Mouse (Mus musculus): ENCODE results near the gene Dars2. TPM values are rescaled to one million over a fixed set of nuclear protein-coding genes. Genes with fewer than 3 reads are reported as not detected.

The Dars2 gene
- 32.5 and 35.2 TPM in 2 replicates for polyA plus RNA-seq (2016; fragmentation: Nextera tagmentation; extraction: Ambion mirVana)

DNA sequence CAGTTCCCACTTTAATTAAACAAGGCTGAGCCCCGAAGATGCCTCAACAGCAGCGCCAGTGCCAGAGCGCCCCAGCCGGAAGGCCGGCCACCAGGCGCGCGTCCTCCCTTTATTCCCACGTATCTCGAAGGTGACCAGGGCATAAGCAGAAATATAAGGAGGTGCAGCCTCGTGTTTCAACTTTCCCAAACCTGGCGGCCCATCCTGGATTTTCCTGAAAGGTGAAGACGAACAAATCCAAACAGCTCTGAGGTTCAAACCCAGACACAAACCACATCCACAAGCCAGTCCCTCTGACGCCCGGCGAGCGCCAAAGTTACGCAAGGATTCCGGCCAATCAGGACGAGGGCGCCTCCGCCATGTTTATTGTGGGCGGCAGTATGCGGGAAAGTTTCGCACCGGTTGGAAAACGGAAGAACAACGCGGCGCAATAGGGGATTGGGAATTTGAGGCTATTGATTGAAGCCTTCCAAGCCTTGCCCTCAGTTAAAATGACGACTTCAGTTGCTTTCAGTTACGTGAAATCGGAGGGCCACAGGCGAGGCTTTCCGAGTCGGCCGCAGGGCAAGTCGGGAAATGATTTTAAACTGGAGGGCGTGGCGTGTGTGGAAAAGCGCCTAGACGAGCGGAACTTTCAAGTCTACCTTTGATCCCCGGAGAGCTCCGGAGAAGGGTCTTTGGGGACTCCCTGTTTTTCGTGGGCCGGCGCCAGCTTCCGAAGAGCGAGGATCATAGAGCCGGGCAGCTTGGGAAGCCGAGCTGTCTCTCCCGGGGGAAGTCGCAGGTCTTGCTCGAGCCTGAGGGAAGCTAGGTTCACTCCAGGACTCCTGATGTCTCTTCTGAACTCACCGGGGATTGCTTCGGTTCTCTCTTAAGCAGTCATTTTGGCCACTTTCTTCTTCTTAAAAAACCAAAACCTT lies at the start of gene Dars2, which contains the start of gene Cenpl:
Gene Dars2, minus strand, starts transcription at position 307 of the 920 bp plus-strand sequence.
Gene Cenpl, plus strand, starts transcription at position 362 of the 920 bp plus-strand sequence.
- Histone ChIP-seq H3K9me3 (no peaks in the 10 kb centered on the region), H3K36me3 (0 out of 2 replicates have a peak, but pooled peaks cover 4% of the 10 kb centered on the region), H3K4me3 (peak within 1 kb of the TSS; percentile 76), H3K9ac (peak within 1 kb of the TSS; percentile 76), H3K4me2 (replicated peaks) (peak within 1 kb of the TSS; percentile 71), H3K27me3 (no peaks in the 10 kb centered on the region), H3K4me1 (peaks cover 30% of the 10 kb centered on the region), H3K27ac (peak within 1 kb of the TSS; percentile 75)
- peak; percentile 96 for ATAC-seq (ENCODE audit: insufficient number of reproducible peaks, insufficient read depth, low FRiP score, low TSS enrichment)
- under 1% methylated on average over 57 of the region's 57 CpGs for WGBS

DNA sequence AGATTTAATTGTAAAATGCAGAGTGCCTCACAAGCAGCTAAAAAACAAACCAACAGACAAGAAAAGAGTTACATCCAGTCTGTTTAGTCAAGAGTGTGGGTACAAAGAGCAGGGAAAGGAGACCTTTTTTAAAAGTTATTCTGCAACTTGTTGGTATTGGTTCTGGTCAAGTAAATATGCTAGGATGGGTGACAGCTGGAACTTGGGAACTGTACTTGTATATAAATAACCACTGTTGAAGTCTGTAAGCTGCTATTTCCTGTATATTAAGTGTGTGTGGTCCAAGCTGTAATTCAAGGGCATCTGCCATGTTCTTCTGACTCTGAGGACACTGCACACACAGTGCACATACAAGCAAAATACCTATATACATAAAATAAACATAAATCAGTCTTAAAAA lies 44.1 kb upstream of the Dars2 start:
- no peak for ATAC-seq (ENCODE audit: insufficient number of reproducible peaks, insufficient read depth, low FRiP score, low TSS enrichment)
- H3K4me2 ChIP-seq (replicated peaks), result no peak overlapping the region
- H3K4me3 ChIP-seq, result no peak overlapping the region
- no peaks in the 10 kb centered on the region for H3K4me1 ChIP-seq
- no peak overlapping the region for H3K27ac ChIP-seq
- H3K9ac ChIP-seq, result no peak overlapping the region
- no peaks in the 10 kb centered on the region for H3K9me3 ChIP-seq
- H3K36me3 ChIP-seq, result peaks cover 1% of the 10 kb centered on the region
- no peaks in the 10 kb centered on the region for H3K27me3 ChIP-seq

DNA sequence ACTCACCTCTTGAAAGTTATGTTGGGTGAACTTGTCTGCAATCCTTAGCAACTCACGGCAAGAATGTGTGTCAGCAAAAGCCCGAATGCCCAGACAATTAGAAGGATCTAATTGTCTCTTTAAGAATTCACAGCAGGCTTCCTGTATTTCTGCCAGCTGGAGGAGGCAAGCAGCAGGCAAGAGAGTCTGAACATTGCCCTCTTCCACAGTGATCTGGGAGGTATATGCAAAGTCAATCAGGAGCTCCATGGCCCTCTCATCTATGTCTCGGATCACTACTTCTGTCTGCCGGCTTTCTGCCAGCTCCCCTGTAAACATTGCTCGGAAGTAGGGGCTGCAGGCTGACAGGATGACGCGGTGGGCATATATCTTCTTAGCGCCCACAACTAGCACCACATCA lies 38.8 kb upstream of the Dars2 start:
- Histone ChIP-seq H3K4me2 (replicated peaks) (no peak overlapping the region), H3K9me3 (no peaks in the 10 kb centered on the region), H3K4me3 (no peak overlapping the region), H3K36me3 (peaks cover 12% of the 10 kb centered on the region), H3K4me1 (no peaks in the 10 kb centered on the region), H3K9ac (no peak overlapping the region), H3K27me3 (no peaks in the 10 kb centered on the region), H3K27ac (no peak overlapping the region)
- WGBS, result 90% methylated on average over 8 of the region's 8 CpGs
- ATAC-seq (ENCODE audit: insufficient number of reproducible peaks, insufficient read depth, low FRiP score, low TSS enrichment), result no peak

DNA sequence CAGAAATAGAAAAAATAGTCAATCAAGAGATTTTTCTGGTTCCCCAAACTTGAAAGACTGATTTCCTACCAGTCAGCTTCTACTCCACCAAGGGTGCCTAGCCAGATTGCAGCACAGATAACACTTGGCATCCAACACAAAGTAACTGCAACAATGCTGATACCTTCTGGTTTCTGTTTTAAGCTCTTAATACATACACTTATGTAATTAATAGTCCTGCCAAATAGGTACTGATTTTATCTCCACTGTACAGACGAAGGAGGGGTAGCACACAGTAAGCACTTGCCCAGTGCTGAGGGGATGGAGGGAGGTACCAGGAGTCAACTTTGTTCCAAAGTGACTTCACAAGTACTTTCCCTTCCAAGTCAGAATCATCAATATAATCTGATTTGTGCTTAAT lies 33.4 kb upstream of the Dars2 start:
- ATAC-seq (ENCODE audit: insufficient number of reproducible peaks, insufficient read depth, low FRiP score, low TSS enrichment), result no peak
- H3K4me3 ChIP-seq, result no peak overlapping the region
- no peak overlapping the region for H3K4me2 ChIP-seq (replicated peaks)
- no peaks in the 10 kb centered on the region for H3K9me3 ChIP-seq
- WGBS, result 82% methylated on average over 1 of the region's 1 CpGs
- peaks cover 15% of the 10 kb centered on the region for H3K36me3 ChIP-seq
- H3K9ac ChIP-seq, result no peak overlapping the region
- H3K4me1 ChIP-seq, result no peaks in the 10 kb centered on the region
- no peak overlapping the region for H3K27ac ChIP-seq
- H3K27me3 ChIP-seq, result no peaks in the 10 kb centered on the region

DNA sequence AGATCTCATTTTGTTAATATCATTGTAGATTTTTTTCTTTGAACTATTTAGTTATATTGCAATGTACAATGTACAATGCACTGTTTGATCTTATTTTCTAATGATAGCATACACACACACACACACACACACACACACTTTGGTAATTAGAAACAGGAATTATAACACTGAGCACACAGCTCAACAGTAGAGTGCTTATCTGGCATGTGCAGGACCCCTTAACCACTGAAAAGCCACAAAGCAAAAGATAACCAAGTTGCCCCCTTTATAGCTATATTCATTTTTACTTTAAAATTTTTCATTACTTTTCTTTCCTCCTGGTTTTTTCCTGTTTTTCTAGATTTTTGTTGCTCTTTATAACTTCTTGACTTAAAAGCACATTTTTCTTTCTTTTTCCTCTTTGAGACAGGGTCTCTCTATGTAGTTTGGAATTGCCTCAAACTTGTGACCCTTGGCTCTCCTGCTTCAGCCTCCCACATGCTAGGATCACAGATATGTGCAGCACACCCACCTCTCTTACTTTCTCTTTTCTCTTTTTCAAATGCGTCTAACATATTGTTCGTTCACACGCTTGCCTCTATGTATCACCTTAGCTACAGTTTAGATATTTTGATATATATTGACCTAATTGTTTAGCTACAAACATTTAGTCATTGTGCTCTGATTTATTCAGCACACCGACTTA lies 29.4 kb upstream of the Dars2 start:
- Histone ChIP-seq H3K4me1 (no peaks in the 10 kb centered on the region), H3K36me3 (peaks cover 21% of the 10 kb centered on the region), H3K9me3 (no peaks in the 10 kb centered on the region), H3K27ac (no peak overlapping the region), H3K4me3 (no peak overlapping the region), H3K9ac (no peak overlapping the region), H3K4me2 (replicated peaks) (no peak overlapping the region), H3K27me3 (no peaks in the 10 kb centered on the region)
- WGBS, result 92% methylated on average over 4 of the region's 4 CpGs
- ATAC-seq (ENCODE audit: insufficient number of reproducible peaks, insufficient read depth, low FRiP score, low TSS enrichment), result no peak

DNA sequence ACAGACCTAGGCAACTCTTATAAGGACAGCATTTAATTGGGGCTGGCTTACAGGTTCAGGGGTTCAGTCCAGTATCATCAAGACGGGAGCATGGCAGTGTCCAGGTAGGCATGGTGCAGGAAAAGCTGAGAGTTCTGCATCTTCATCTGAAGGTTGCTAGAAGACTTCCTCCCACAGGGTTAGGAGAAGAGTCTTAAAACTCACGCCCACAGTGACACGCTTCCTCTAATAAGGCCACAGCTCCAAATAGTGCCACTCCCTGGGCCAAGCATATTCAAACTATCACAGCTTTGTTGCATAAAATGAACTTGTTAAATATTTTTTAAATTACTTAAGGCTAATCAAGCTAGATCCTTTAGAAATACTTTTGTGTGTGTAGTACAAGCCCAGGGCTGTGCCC lies 6.8 kb upstream of the Dars2 start:
- Histone ChIP-seq H3K4me2 (replicated peaks) (no peak overlapping the region), H3K9ac (no peak overlapping the region), H3K9me3 (no peaks in the 10 kb centered on the region), H3K27ac (no peak overlapping the region), H3K27me3 (no peaks in the 10 kb centered on the region), H3K4me1 (peaks cover 18% of the 10 kb centered on the region), H3K4me3 (no peak overlapping the region), H3K36me3 (peaks cover 27% of the 10 kb centered on the region)
- ATAC-seq (ENCODE audit: insufficient number of reproducible peaks, insufficient read depth, low FRiP score, low TSS enrichment), result no peak
- WGBS, result 95% methylated on average over 3 of the region's 3 CpGs

DNA sequence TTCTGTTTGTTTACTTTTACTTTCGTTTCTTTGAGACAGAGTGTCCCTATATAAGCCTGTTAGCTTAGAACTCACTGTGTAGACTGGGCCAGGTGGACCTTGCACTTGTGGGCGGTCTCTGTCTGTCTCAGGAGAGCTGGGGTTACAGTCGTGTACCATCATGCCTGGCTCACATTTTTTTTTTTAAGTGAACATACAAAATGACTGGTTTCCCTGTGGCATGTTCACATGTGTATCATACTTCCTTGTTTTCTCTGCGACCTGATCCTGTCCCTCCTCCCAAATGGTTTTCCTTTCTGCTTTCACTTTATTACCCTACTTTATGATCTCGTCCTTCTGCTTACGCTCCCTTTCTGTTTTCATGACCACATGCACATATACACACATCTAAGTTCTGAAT lies 5.8 kb upstream of the Dars2 start:
- Histone ChIP-seq H3K27ac (no peak overlapping the region), H3K36me3 (peaks cover 23% of the 10 kb centered on the region), H3K9me3 (no peaks in the 10 kb centered on the region), H3K4me2 (replicated peaks) (no peak overlapping the region), H3K4me1 (peaks cover 27% of the 10 kb centered on the region), H3K27me3 (no peaks in the 10 kb centered on the region), H3K4me3 (no peak overlapping the region), H3K9ac (no peak overlapping the region)
- 77% methylated on average over 6 of the region's 6 CpGs for WGBS
- no peak for ATAC-seq (ENCODE audit: insufficient number of reproducible peaks, insufficient read depth, low FRiP score, low TSS enrichment)

DNA sequence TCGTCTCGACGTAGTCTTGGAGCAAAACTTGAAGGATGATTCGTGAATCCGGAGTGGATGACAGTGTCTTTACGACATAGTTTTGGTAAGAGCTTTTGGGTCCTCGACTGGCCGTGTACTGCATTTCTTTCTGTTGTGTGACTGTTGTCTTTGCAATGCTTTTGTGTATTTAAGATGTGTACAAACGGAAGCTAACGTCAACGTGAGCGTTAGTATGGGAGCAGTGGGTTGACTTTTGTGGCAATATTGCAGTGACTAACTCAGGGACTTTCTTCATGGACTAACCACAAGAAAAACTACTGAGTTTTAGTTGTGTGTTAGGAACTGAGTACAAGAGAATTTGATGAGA lies 788 bp upstream of the Dars2 start:
- under 1% methylated on average over 12 of the region's 12 CpGs for WGBS
- no peak for ATAC-seq (ENCODE audit: insufficient number of reproducible peaks, insufficient read depth, low FRiP score, low TSS enrichment)
- Histone ChIP-seq H3K4me1 (peaks cover 30% of the 10 kb centered on the region), H3K4me3 (peak overlapping the region; percentile 76), H3K36me3 (0 out of 2 replicates have a peak, but pooled peaks cover 4% of the 10 kb centered on the region), H3K9me3 (no peaks in the 10 kb centered on the region), H3K27me3 (no peaks in the 10 kb centered on the region), H3K4me2 (replicated peaks) (peak overlapping the region; percentile 71), H3K27ac (peak overlapping the region; percentile 75), H3K9ac (peak overlapping the region; percentile 76)

DNA sequence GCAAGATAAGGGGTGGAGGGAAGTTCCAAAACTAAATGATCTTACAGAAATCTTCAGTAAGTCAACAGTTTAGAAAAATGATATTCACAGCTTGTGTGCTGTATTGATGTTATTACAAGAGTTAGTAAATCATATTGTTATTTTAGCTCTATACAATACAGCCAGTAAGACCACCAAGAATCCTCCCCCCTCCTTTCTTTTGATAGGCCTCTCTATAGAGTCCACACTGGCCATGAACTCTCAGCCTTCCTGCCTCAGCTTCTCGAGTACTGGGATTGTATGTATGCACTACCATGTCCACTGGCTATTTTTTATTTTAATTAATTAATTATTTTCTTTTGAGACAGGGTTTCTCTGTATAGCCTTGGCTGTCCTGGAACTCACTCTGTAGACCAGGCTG lies 7.1 kb downstream of the Dars2 start:
- Histone ChIP-seq H3K27me3 (no peaks in the 10 kb centered on the region), H3K9ac (no peak overlapping the region), H3K9me3 (no peaks in the 10 kb centered on the region), H3K4me3 (no peak overlapping the region), H3K4me2 (replicated peaks) (no peak overlapping the region), H3K27ac (no peak overlapping the region), H3K36me3 (no peaks in the 10 kb centered on the region; the same call in 1 of the 2 replicates), H3K4me1 (no peaks in the 10 kb centered on the region)
- no peak for ATAC-seq (ENCODE audit: insufficient number of reproducible peaks, insufficient read depth, low FRiP score, low TSS enrichment)
- 87% methylated on average over 1 of the region's 1 CpGs for WGBS

DNA sequence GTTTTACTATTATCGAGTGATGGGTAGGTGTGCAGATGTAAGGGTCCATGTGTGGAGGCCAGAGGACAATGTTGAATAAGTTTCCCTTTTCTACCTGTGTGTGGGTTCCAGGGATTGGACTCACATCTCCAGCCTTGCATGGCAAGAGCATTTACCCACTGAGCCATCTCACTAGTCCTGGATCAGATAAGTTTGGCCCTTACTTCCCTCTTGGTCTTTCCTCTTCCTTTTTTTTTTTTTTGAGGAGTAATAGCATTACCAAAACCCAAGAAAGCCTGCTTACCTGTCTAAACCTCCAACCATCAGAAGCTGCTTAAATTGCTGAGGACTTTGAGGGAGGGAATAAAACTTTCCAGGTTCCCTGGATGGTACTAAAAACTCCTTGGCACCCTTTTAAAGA lies 13.3 kb downstream of the Dars2 start:
- H3K9me3 ChIP-seq, result no peaks in the 10 kb centered on the region
- no peak overlapping the region for H3K4me3 ChIP-seq
- no peak overlapping the region for H3K4me2 ChIP-seq (replicated peaks)
- no peaks in the 10 kb centered on the region for H3K27me3 ChIP-seq
- ATAC-seq (ENCODE audit: insufficient number of reproducible peaks, insufficient read depth, low FRiP score, low TSS enrichment), result no peak
- no peak overlapping the region for H3K27ac ChIP-seq
- H3K36me3 ChIP-seq, result peaks cover 17% of the 10 kb centered on the region
- 93% methylated on average over 1 of the region's 1 CpGs for WGBS
- H3K4me1 ChIP-seq, result no peaks in the 10 kb centered on the region
- H3K9ac ChIP-seq, result no peak overlapping the region

DNA sequence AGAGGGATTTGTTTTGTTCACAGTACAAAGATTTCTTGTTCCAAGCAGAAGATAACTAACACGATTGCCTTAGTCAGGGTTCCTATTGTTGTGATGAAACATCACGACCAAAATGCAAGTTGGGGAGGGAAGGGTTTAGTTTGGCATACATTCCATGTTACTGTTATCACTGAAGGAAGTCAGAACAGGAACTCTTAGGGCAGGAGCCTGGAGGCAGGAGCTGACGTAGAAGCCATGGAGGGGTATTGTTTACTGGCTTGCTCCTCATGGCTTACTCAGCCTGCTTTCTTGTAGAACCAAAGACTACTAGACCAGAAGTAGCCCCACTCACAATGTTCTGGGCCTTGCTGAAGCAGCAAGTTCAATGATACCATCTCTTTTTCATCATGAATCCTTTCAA lies 23.5 kb downstream of the Dars2 start:
- 84% methylated on average over 3 of the region's 3 CpGs for WGBS
- no peak overlapping the region for H3K4me3 ChIP-seq
- no peaks in the 10 kb centered on the region for H3K27me3 ChIP-seq
- H3K9ac ChIP-seq, result no peak overlapping the region
- no peak for ATAC-seq (ENCODE audit: insufficient number of reproducible peaks, insufficient read depth, low FRiP score, low TSS enrichment)
- H3K4me1 ChIP-seq, result no peaks in the 10 kb centered on the region
- no peak overlapping the region for H3K27ac ChIP-seq
- peaks cover 39% of the 10 kb centered on the region for H3K36me3 ChIP-seq
- H3K9me3 ChIP-seq, result no peaks in the 10 kb centered on the region
- no peak overlapping the region for H3K4me2 ChIP-seq (replicated peaks)
